Mouse (Mus musculus) CH12.LX (cell line): ENCODE measurements at regions not wholly inside any gene's neighbourhood (a gene's known extent, or its start where the extent isn't known, plus 50 kb on each side); places are given as distances from the start of the nearest gene placed in this dataset.
"Not testable (repeated sequence)": the region's sequence is repeated elsewhere in the genome, so short reads cannot be mapped to it uniquely, and the experiment has no call there.

Experiments used
- DNase-seq: peaks from one replicate; pipeline ENCODE4 v3.0.0-alpha.2; 2013; ENCODE audit errors: extremely low read depth
- H3K27ac ChIP-seq: 2 replicates; pipeline ENCODE4 v1.5.1; 2012; ENCODE audit warnings: low read depth, mild to moderate bottlenecking, control low read depth, moderate library complexity; ENCODE audit not compliant: insufficient read depth
- H3K27me3 ChIP-seq: replicated peaks from 2 replicates; pipeline ENCODE3; 2012; ENCODE audit warnings: inconsistent platforms
- H3K36me3 ChIP-seq, 2 experiments: replicated peaks in 1 of 2; 2 replicates each; pipeline versions ENCODE3 to v1.6.1; 2012; ENCODE audit warnings: inconsistent platforms in 1 of 2, low read length in 1 of 2, mild to moderate bottlenecking in 1 of 2, mixed read lengths in 1 of 2, moderate library complexity in 1 of 2; ENCODE audit not compliant: control insufficient read depth in 1 of 2, insufficient read depth in 1 of 2
- H3K4me1 ChIP-seq, 2 experiments: 2 replicates each; pipeline ENCODE4 v1.6.1; 2012; ENCODE audit warnings: inconsistent platforms in 1 of 2, moderate library complexity in 1 of 2; ENCODE audit not compliant: insufficient read depth in 2 of 2, control insufficient read depth in 1 of 2
- H3K4me2 ChIP-seq: 2 replicates; pipeline ENCODE4 v1.6.1; 2012; ENCODE audit warnings: low read depth, mild to moderate bottlenecking, control low read depth; ENCODE audit not compliant: poor library complexity, insufficient read depth, severe bottlenecking
- H3K4me3 ChIP-seq, 3 experiments: fragments of 150-350 bp in 1 of 3; sonication (generic) in 1 of 3; replicated peaks in 1 of 3; 2 replicates each; pipeline versions ENCODE3 to v1.5.1; 2011 to 2012; ENCODE audit warnings: low read depth in 2 of 3, low read length in 2 of 3, mild to moderate bottlenecking in 2 of 3, moderate library complexity in 2 of 3, control low read depth in 1 of 3, improper control_type of control experiment in 1 of 3, inconsistent platforms in 1 of 3, mixed read lengths in 1 of 3; ENCODE audit not compliant: poor library complexity in 1 of 3
- H3K79me2 ChIP-seq: replicated peaks from 2 replicates; pipeline ENCODE4 v1.6.1; 2012; ENCODE audit warnings: mild to moderate bottlenecking, moderate library complexity; ENCODE audit not compliant: control insufficient read depth, poor library complexity, insufficient read depth, severe bottlenecking; ENCODE audit errors: extremely low read depth
- H3K9ac ChIP-seq: 2 replicates; pipeline ENCODE4 v1.6.1; 2012; ENCODE audit warnings: low read depth, mild to moderate bottlenecking, control low read depth, moderate library complexity; ENCODE audit not compliant: insufficient read depth
- H3K9me3 ChIP-seq: replicated peaks from 2 replicates; pipeline ENCODE3; 2012; ENCODE audit warnings: low read length, inconsistent platforms, mixed read lengths
- EP300 ChIP-seq: IDR thresholded peaks from 2 replicates; pipeline ENCODE4 v1.6.1; 2011; ENCODE audit warnings: low read length, improper control_type of control experiment
- IRF4 ChIP-seq: IDR thresholded peaks from 2 replicates; pipeline ENCODE4 v1.6.1; 2014; ENCODE audit warnings: low read depth, mild to moderate bottlenecking, inconsistent platforms, low read length, improper control_type of control experiment
- MAFK ChIP-seq: IDR thresholded peaks from 2 replicates; pipeline ENCODE4 v1.6.1; 2011; ENCODE audit warnings: low read length, improper control_type of control experiment; ENCODE audit not compliant: insufficient replicate concordance
- MAX ChIP-seq: IDR thresholded peaks from 2 replicates; pipeline ENCODE4 v1.6.1; 2011; ENCODE audit warnings: low read length, improper control_type of control experiment
- SIN3A ChIP-seq: IDR thresholded peaks from 2 replicates; pipeline ENCODE4 v1.6.1; 2012; ENCODE audit warnings: low read length, improper control_type of control experiment, inconsistent platforms
- TCF12 ChIP-seq: IDR thresholded peaks from 2 replicates; pipeline ENCODE4 v1.6.1; 2014; ENCODE audit warnings: low read depth, mild to moderate bottlenecking, inconsistent platforms, low read length, improper control_type of control experiment
- dilution Hi-C: fragments of 300-500 bp; cut with MboI; formaldehyde crosslinking; loops from 2 replicates; pipeline ENCODE4 v1.14.3; 2020; ENCODE audit warnings: low sequenced_read_pairs; ENCODE audit not compliant: extremely low pct_unique_long_range_greater_than_20kb, extremely low pct_ligation_motif_present
- in situ Hi-C: fragments of 300-500 bp; cut with MboI; formaldehyde crosslinking; loops from 3 replicates; pipeline ENCODE4 v1.14.3; 2019; ENCODE audit warnings: low sequenced_read_pairs, low pct_ligation_motif_present, low pct_unique_long_range_greater_than_20kb, mixed read lengths

GRCm38 (mm10) chr3:11212290-11212912, 876.9 kb upstream of the Gm38303 start:
- H3K9ac ChIP-seq = peak overlapping the region; percentile 76
- dilution Hi-C loops = not testable (repeated sequence)

GRCm38 (mm10) chr3:11210920-11211811, 875.7 kb upstream of the Gm38303 start:
- H3K9me3 ChIP-seq, dilution Hi-C loops, H3K36me3 ChIP-seq, H3K9ac ChIP-seq, H3K27me3 ChIP-seq, H3K4me2 ChIP-seq, H3K4me1 ChIP-seq, H3K4me3 ChIP-seq, H3K27ac ChIP-seq, H3K79me2 ChIP-seq, DNase-seq, in situ Hi-C loops: not testable (repeated sequence)

More at GRCm38 (mm10) chr3:11212290-11212912, 876.9 kb upstream of the Gm38303 start:
- H3K4me1 ChIP-seq, DNase-seq, H3K79me2 ChIP-seq, H3K36me3 ChIP-seq, in situ Hi-C loops, H3K27me3 ChIP-seq, H3K9me3 ChIP-seq: not testable (repeated sequence)
- Histone ChIP-seq H3K4me3 (peak overlapping the region in 1 of 3 experiments; percentile 20), H3K27ac (peak overlapping the region; percentile 95), H3K4me2 (peak overlapping the region; percentile 80)
- TF ChIP-seq SIN3A = 0 out of 2 replicates have a peak, but pooled peaks have one; percentile 2
- peak; percentile 77 for TF ChIP-seq TCF12
- TF ChIP-seq EP300 = peak; percentile 9; the same call in 1 of the 2 replicates

GRCm38 (mm10) chr3:11174002-11174401, 838.5 kb upstream of the Gm38303 start:
- Histone ChIP-seq H3K27ac (no peak overlapping the region), H3K4me2 (no peak overlapping the region), H3K4me1 (peaks cover 0 to 4% of the 10 kb centered on the region in 2 experiments; a peak in 1 of 4 replicates), H3K9me3 (peaks cover 10% of the 10 kb centered on the region), H3K9ac (no peak overlapping the region), H3K36me3 (no peaks in the 10 kb centered on the region), H3K4me3 (no peak overlapping the region), H3K27me3 (no peaks in the 10 kb centered on the region), H3K79me2 (no peaks in the 10 kb centered on the region)
- DNase-seq = no peak
- in situ Hi-C loops (no loop called here), dilution Hi-C loops (no loop called here)
- TF ChIP-seq IRF4 (peak; percentile 34; the same call in 1 of the 2 replicates), MAFK (peak; percentile 71; the same call in 1 of the 2 replicates), MAX (no peak)
